Mouse (Mus musculus) liver, postnatal 0 days (tissue): Measurements from ENCODE around the gene C2cd4c. TPM values are rescaled to one million over a fixed set of nuclear protein-coding genes. Genes with fewer than 3 reads are reported as not detected.

Source experiments
- ATAC-seq: fragments of 200-750 bp; cut with Nextera tagmentation; 2 replicates; pipeline ENCODE4 v1.8.0; 2017; ENCODE audit warnings: mild to moderate bottlenecking, moderate library complexity
- DNase-seq: peaks from one replicate; pipeline ENCODE4 v3.0.0-alpha.2; 2016
- H3K27ac ChIP-seq: fragments of 300-500 bp; sonication (generic); 2 replicates; pipeline ENCODE4 v1.5.1; 2014; ENCODE audit warnings: antibody characterized with exemption, moderate library complexity, mild to moderate bottlenecking, low read depth
- H3K27me3 ChIP-seq: fragments of 300-500 bp; sonication (generic); 2 replicates; pipeline ENCODE4 v1.6.1; 2014; ENCODE audit warnings: low read length, control low read depth, mixed read lengths; ENCODE audit not compliant: insufficient read depth
- H3K36me3 ChIP-seq: fragments of 300-500 bp; sonication (generic); replicated peaks from 2 replicates; pipeline ENCODE4 v1.6.1; 2014; ENCODE audit warnings: mild to moderate bottlenecking, control low read depth, low read length, moderate library complexity, mixed read lengths; ENCODE audit not compliant: insufficient read depth
- H3K4me1 ChIP-seq: fragments of 300-500 bp; sonication (generic); 2 replicates; pipeline ENCODE4 v1.6.1; 2014; ENCODE audit warnings: antibody characterized with exemption, mild to moderate bottlenecking, control low read depth; ENCODE audit not compliant: insufficient read depth
- H3K4me2 ChIP-seq: fragments of 300-500 bp; sonication (generic); 2 replicates; pipeline ENCODE4 v1.6.1; 2014; ENCODE audit warnings: low read depth, mild to moderate bottlenecking, low read length, moderate library complexity, mixed read lengths
- H3K4me3 ChIP-seq: fragments of 300-500 bp; sonication (generic); 2 replicates; pipeline ENCODE4 v1.5.1; 2014; ENCODE audit warnings: low read depth, low read length
- H3K9ac ChIP-seq: fragments of 300-500 bp; sonication (generic); replicated peaks from 2 replicates; pipeline ENCODE4 v1.6.1; 2014; ENCODE audit warnings: mild to moderate bottlenecking, moderate library complexity
- H3K9me3 ChIP-seq: fragments of 300-500 bp; sonication (generic); 2 replicates; pipeline ENCODE4 v1.6.1; 2016; ENCODE audit warnings: mild to moderate bottlenecking, control low read depth, low read length, mixed read lengths
- CTCF ChIP-seq: sonication (generic); IDR thresholded peaks from 2 replicates; pipeline ENCODE4 v1.5.1; 2016; ENCODE audit warnings: antibody characterized with exemption, low read depth
- EP300 ChIP-seq: IDR thresholded peaks from 2 replicates; pipeline ENCODE4 v1.6.1; 2016; ENCODE audit warnings: antibody characterized with exemption, low read depth, mild to moderate bottlenecking
- WGBS: fragments of 180-500 bp; shearing (Covaris S2); extraction: QIAGEN DNeasy Blood & Tissue Kit; methylation state at CpG from one replicate; pipeline ENCODE4 v1.1.7; 2014; ENCODE audit not compliant: insufficient replicate concordance; 5-methylcytosine and 5-hydroxymethylcytosine counted together
- polyA plus RNA-seq: library from polyadenylated mRNA; unstranded; fragments of >200 nt; fragmentation: Nextera tagmentation; extraction: Ambion mirVana; gene quantifications from 2 replicates; pipeline ENCODE4 v1.2.1, GENCODE M21; 2015

C2cd4c gene
- polyA plus RNA-seq, 1 experiment from 2014 or later = not detected

DNA sequence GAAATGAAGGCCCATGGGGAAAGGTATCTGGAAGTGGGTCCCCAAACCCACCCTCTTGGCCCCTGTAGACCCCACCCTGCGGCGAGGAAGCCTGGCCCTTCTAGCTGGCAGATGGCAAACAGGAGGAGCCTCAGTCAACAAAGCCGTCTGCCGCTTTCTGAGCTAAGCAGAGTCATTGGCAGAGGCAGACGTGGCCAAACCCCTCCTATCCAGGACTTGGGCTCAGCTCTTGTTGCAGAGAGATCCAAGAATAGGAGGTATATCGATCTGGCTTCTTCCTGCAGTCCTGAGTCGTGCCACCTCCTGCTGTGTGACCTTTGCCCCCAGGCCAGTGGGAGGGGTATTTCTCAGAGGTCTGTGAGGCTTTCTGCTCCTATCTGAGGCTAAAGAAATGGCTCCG, 2.0 kb upstream of the C2cd4c start:
- Histone ChIP-seq H3K27me3 (peaks cover 33% of the 10 kb centered on the region), H3K9ac (no peak overlapping the region), H3K4me2 (no peak overlapping the region), H3K36me3 (no peaks in the 10 kb centered on the region), H3K9me3 (no peaks in the 10 kb centered on the region), H3K4me1 (peaks cover 8% of the 10 kb centered on the region; the same call in 1 of the 2 replicates), H3K27ac (no peak overlapping the region), H3K4me3 (no peak overlapping the region)
- TF ChIP-seq EP300 (no peak), CTCF (no peak)
- ATAC-seq (no peak), DNase-seq (no peak)
- WGBS = 14% methylated on average over 8 of the region's 8 CpGs

GRCm38 (mm10) chr10:79614305-79614643, 449 bp upstream of the C2cd4c start:
- H3K36me3 ChIP-seq = no peaks in the 10 kb centered on the region
- TF ChIP-seq EP300 = no peak
- TF ChIP-seq CTCF = no peak
- peaks cover 35% of the 10 kb centered on the region for H3K27me3 ChIP-seq
- DNase-seq = no peak
- peaks cover 8% of the 10 kb centered on the region; the same call in 1 of the 2 replicates for H3K4me1 ChIP-seq
- H3K27ac ChIP-seq = no peak overlapping the region
- H3K9me3 ChIP-seq = no peaks in the 10 kb centered on the region
- WGBS = 73% methylated on average over 1 of the region's 1 CpGs
- ATAC-seq = no peak
- no peak overlapping the region for H3K9ac ChIP-seq
- H3K4me2 ChIP-seq = no peak overlapping the region; the same call in 1 of the 2 replicates
- no peak overlapping the region for H3K4me3 ChIP-seq

DNA sequence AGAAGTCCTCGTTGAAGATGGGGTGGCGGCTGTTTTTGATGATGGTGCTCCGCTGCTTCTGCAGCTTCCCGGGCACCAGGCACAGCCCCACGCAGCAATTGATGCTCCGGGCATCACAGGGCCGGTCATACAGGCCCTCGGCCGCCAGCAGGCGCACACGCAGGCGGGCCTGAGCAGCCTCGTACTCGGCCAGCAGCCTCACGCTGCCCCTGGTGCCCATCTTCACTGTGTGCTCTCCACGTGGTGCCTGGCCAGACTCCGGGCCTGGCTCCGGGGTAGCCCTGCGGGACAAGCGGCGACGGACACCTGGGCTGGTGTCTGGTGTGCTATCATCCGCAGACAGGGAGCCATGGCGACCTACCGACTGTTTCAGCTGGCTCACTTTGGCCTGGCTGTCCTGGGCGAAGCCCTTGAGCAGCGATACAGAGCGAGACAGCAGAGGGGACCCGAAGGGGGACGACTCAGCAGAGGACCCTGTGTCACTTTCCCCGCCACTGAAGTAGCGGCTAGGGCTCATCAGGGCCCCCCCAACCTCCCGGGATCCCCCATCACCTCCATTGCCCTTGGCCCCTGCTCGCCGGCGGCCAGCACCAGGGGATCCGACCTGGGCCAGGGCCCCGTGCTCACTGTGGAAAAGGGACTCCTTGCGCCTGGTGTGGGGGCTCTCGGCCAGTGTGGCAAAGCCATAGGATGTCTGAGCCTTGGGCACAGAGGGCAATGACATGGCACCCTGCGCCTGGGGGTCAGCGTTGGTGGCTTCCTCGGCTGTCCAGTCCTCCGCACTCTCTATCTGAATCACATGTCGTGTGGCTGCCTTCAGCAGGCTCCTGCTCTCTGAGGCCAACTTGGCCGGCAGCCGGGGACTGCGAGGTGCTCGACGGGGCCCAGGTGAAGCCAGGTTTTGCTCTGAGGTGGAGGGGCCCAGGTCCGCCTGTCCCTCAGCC, 1.4 kb downstream of the C2cd4c start:
- no peak overlapping the region for H3K4me2 ChIP-seq

DNA sequence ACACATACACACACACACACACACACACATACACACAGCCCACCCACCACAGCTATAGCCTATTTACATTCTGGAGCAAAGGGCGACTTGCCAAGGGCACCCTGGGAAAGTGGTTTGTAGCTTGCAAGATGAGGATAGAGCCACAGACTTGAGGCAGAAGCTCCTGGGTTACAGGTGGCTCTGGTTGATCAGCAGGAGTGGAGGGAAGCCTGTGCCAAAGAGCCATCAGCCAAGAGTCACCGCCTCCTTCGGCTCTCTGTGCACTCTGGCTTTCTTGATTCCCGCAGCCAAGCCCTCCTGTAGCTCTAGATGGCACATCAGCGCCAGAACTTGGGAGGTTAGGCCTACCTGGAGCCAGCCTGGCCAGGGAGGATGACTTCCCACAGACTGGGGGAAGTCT, 2.5 kb downstream of the C2cd4c start:
- Histone ChIP-seq H3K27ac (no peak overlapping the region), H3K36me3 (no peaks in the 10 kb centered on the region), H3K4me1 (peaks cover 8% of the 10 kb centered on the region; the same call in 1 of the 2 replicates), H3K9me3 (no peaks in the 10 kb centered on the region), H3K4me3 (no peak overlapping the region), H3K9ac (no peak overlapping the region), H3K4me2 (no peak overlapping the region), H3K27me3 (peaks cover 32% of the 10 kb centered on the region)
- TF ChIP-seq CTCF = no peak
- DNase-seq (no peak), ATAC-seq (no peak)
- WGBS = 47% methylated on average over 5 of the region's 5 CpGs

More for the DNA sequence above, 1.4 kb downstream of the C2cd4c start:
- Histone ChIP-seq H3K9me3 (no peaks in the 10 kb centered on the region), H3K27ac (no peak overlapping the region), H3K4me3 (no peak overlapping the region), H3K27me3 (peaks cover 32% of the 10 kb centered on the region), H3K4me1 (peaks cover 8% of the 10 kb centered on the region; the same call in 1 of the 2 replicates), H3K9ac (no peak overlapping the region), H3K36me3 (no peaks in the 10 kb centered on the region)
- 14% methylated on average over 46 of the region's 51 CpGs for WGBS
- DNase-seq (peak; percentile 25), ATAC-seq (peak; percentile 31; the same call in 1 of the 2 replicates)
- TF ChIP-seq CTCF = peak; percentile 38; the same call in 1 of the 2 replicates
- no peak for TF ChIP-seq EP300

DNA sequence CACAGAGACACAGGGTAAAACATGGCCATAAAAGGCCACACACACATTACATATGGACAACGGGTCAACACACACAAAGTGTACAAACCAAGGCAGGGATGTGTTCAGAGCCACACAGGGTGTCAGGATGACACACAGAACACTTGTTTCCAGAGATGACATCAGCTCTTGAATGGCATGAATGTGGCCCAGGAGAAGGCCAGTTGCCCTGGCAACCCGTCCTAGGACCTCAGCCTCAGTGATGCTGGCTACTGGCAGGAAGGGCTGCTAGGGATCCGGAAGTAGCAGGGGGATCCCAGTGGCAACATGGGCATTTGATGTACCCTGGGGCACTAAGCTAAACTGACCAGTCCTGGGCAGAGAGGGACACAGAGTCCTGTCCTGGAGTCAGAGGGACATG, 4.5 kb downstream of the C2cd4c start:
- no peak overlapping the region for H3K27ac ChIP-seq
- 70% methylated on average over 3 of the region's 3 CpGs for WGBS
- ATAC-seq = no peak

GRCm38 (mm10) chr10:79607892-79608291, 5.9 kb downstream of the C2cd4c start:
- TF ChIP-seq CTCF = no peak
- no peak for TF ChIP-seq EP300
- Histone ChIP-seq H3K9ac (no peak overlapping the region), H3K27ac (no peak overlapping the region), H3K36me3 (no peaks in the 10 kb centered on the region), H3K27me3 (peaks cover 20% of the 10 kb centered on the region), H3K9me3 (no peaks in the 10 kb centered on the region), H3K4me2 (no peak overlapping the region), H3K4me1 (no peaks in the 10 kb centered on the region), H3K4me3 (no peak overlapping the region)
- ATAC-seq = no peak
- no peak for DNase-seq
- WGBS = 40% methylated on average over 2 of the region's 2 CpGs

More for the DNA sequence above, 4.5 kb downstream of the C2cd4c start:
- no peak for DNase-seq
- TF ChIP-seq EP300 (no peak), CTCF (no peak)
- H3K4me3 ChIP-seq = no peak overlapping the region
- H3K27me3 ChIP-seq = peaks cover 32% of the 10 kb centered on the region
- H3K9me3 ChIP-seq = no peaks in the 10 kb centered on the region
- H3K9ac ChIP-seq = no peak overlapping the region
- peaks cover 8% of the 10 kb centered on the region; the same call in 1 of the 2 replicates for H3K4me1 ChIP-seq
- no peaks in the 10 kb centered on the region for H3K36me3 ChIP-seq
- no peak overlapping the region for H3K4me2 ChIP-seq
